Mouse (Mus musculus): ENCODE results near the gene Gm10803. TPM values are rescaled to one million over a fixed set of nuclear protein-coding genes. Genes with fewer than 3 reads are reported as not detected.

Gm10803 gene
- polyA plus RNA-seq, 1 experiment from 2014 or later: not detected

- no peak overlapping the region for H3K4me2 ChIP-seq (replicated peaks)
- ATAC-seq (ENCODE audit: low FRiP score, low read depth): no peak
- no peaks in the 10 kb centered on the region; the same call in 1 of the 2 replicates for H3K27me3 ChIP-seq (replicated peaks)
- no peaks in the 10 kb centered on the region for H3K9me3 ChIP-seq
- H3K27ac ChIP-seq: no peak overlapping the region
- H3K36me3 ChIP-seq: no peaks in the 10 kb centered on the region
- no peaks in the 10 kb centered on the region for H3K4me1 ChIP-seq
- 89% methylated on average over 10 of the region's 10 CpGs for WGBS
- no peak overlapping the region for H3K9ac ChIP-seq
- H3K4me3 ChIP-seq: no peak overlapping the region
Observed at GRCm38 (mm10) chr2:93593121-93593520, 32.8 kb downstream of the Gm10803 start.

DNA sequence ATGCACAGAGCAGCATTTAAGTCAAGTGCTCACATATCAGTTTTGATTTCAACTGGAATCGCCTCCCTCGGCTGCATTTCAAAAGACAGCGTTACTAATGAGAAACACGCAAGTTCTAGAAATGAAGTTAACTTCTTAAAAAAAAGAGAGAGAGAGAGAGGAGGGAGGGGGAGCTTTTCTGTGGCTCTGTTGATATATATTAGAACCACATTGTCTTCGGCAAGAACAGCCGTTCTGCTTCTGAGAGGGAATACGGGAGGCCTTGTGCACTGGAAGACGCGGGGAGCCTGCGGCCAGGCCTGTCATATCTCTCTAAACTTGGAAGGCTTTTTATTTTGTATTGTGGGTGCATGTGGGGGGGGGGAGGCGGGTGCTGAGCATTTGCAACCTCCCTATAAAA is 36.8 kb downstream of the Gm10803 start:
- Histone ChIP-seq H3K9ac (no peak overlapping the region), H3K4me3 (no peak overlapping the region), H3K36me3 (no peaks in the 10 kb centered on the region), H3K27ac (no peak overlapping the region), H3K9me3 (no peaks in the 10 kb centered on the region), H3K27me3 (replicated peaks) (no peaks in the 10 kb centered on the region; the same call in 1 of the 2 replicates), H3K4me2 (replicated peaks) (no peak overlapping the region), H3K4me1 (no peaks in the 10 kb centered on the region)
- 73% methylated on average over 11 of the region's 11 CpGs for WGBS
- no peak for ATAC-seq (ENCODE audit: low FRiP score, low read depth)

GRCm38 (mm10) chr2:93599731-93600130 is 39.4 kb downstream of the Gm10803 start:
- H3K27me3 ChIP-seq (replicated peaks): no peaks in the 10 kb centered on the region

GRCm38 (mm10) chr2:93604601-93605285 is 44.4 kb downstream of the Gm10803 start:
- WGBS: 87% methylated on average over 6 of the region's 6 CpGs
- H3K36me3 ChIP-seq: no peaks in the 10 kb centered on the region
- ATAC-seq (ENCODE audit: low FRiP score, low read depth): no peak
- H3K27me3 ChIP-seq (replicated peaks): no peaks in the 10 kb centered on the region
- H3K9me3 ChIP-seq: no peaks in the 10 kb centered on the region
- no peak overlapping the region for H3K4me3 ChIP-seq
- H3K9ac ChIP-seq: no peak overlapping the region
- H3K27ac ChIP-seq: no peak overlapping the region
- H3K4me2 ChIP-seq (replicated peaks): no peak overlapping the region
- H3K4me1 ChIP-seq: no peaks in the 10 kb centered on the region

More at GRCm38 (mm10) chr2:93599731-93600130, 39.4 kb downstream of the Gm10803 start:
- Histone ChIP-seq H3K27ac (no peak overlapping the region), H3K4me3 (no peak overlapping the region), H3K9ac (no peak overlapping the region), H3K4me1 (no peaks in the 10 kb centered on the region), H3K9me3 (no peaks in the 10 kb centered on the region), H3K36me3 (no peaks in the 10 kb centered on the region), H3K4me2 (replicated peaks) (no peak overlapping the region)
- WGBS: 70% methylated on average over 9 of the region's 9 CpGs
- ATAC-seq (ENCODE audit: low FRiP score, low read depth): no peak

- H3K9me3 ChIP-seq: no peaks in the 10 kb centered on the region
- WGBS: 83% methylated on average over 3 of the region's 3 CpGs
- no peaks in the 10 kb centered on the region for H3K36me3 ChIP-seq
- H3K9ac ChIP-seq: no peak overlapping the region
- no peak overlapping the region for H3K4me2 ChIP-seq (replicated peaks)
- ATAC-seq (ENCODE audit: low FRiP score, low read depth): no peak
- H3K27ac ChIP-seq: no peak overlapping the region
- H3K4me1 ChIP-seq: no peaks in the 10 kb centered on the region
- H3K4me3 ChIP-seq: no peak overlapping the region
- no peaks in the 10 kb centered on the region for H3K27me3 ChIP-seq (replicated peaks)
Observed at GRCm38 (mm10) chr2:93608800-93609199, 48.4 kb downstream of the Gm10803 start.

DNA sequence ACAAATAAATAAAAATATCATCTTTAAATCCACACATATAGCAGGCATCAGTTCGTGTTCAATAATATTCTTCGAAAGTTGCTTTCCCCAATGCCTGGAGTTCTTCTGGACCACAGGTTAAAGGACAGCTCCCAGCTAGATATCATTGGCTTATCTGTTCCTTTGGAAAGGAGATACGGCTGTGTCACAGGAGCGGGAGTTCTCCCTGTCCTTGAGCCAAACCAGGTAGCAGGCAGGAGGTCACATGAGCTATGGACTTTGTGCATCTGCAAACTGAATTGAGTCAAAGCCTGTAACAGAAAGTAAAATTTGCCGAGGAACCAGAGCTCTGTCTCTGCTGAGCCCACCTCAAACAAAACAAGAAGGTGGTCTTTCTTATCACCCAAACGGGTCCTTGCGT is 52.7 kb downstream of the Gm10803 start:
- Histone ChIP-seq H3K27ac (no peak overlapping the region), H3K4me2 (replicated peaks) (no peak overlapping the region), H3K9me3 (no peaks in the 10 kb centered on the region), H3K4me3 (no peak overlapping the region), H3K27me3 (replicated peaks) (no peaks in the 10 kb centered on the region), H3K9ac (no peak overlapping the region), H3K36me3 (no peaks in the 10 kb centered on the region), H3K4me1 (peaks cover 2% of the 10 kb centered on the region; the same call in 1 of the 2 replicates)
- 92% methylated on average over 7 of the region's 7 CpGs for WGBS
- no peak for ATAC-seq (ENCODE audit: low FRiP score, low read depth)

Other genes starting within 250 kb of the Gm10803 start
- gene Tspan18, start 226.1 kb upstream of the Gm10803 start, polyA plus RNA-seq (2016; fragmentation: Nextera tagmentation; extraction: Ambion mirVana): 50.7 and 53.9 TPM in 2 replicates
- gene Cd82, start 97.4 kb upstream of the Gm10803 start, polyA plus RNA-seq (2016; fragmentation: Nextera tagmentation; extraction: Ambion mirVana): 15.2 and 16.1 TPM in 2 replicates
- 0.49 and 0.56 TPM in 2 replicates for gene Alx4, start 81.8 kb downstream of the Gm10803 start, polyA plus RNA-seq (2016; fragmentation: Nextera tagmentation; extraction: Ambion mirVana)

Measured in neural tube, embryonic 12.5 days (tissue).